ENCODE assay signal across 10 mouse cellular contexts in the genomic region with DNA sequence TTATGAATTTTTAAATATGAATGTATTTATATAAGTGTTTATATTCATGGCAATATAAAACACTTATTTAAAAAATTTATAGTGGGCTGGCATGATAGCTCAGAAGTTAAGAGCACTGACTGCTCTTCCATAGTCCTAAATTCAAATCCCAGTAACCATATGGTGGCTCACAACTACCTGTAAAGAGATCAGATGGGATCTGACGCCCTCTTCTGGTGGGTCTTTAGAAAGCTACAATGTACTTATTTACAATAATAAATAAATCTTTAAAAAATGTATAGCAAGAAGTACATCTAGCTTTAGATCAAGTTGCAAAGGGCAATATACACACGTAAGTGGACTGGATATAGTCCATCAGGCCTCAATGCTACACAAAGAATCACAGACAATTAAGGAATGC. TPM values are rescaled to one million over a fixed set of nuclear protein-coding genes. Genes with fewer than 3 reads are reported as not detected.
DNase-seq lines count a peak whose midpoint lies in the region; ATAC-seq and TF ChIP-seq lines count a peak whose summit lies in the region.
"Had no signal": no experiment of that assay in that cellular context is flagged by ENCODE, and none has a peak within 500 bp of the region (broad histone marks: within the 10 kb centered on the region; RNA-seq: fewer than 3 reads in every experiment).

No protein-coding gene starts in this region.

- 20% methylated on average over 2 of the region's 2 CpGs for WGBS in intestine, postnatal 0 days
- 13% methylated on average over 2 of the region's 2 CpGs for WGBS in intestine, embryonic 16.5 days

- no peaks in the 10 kb centered on the region for H3K27me3 ChIP-seq in intestine, postnatal 0 days (replicated peaks; ENCODE audit: control insufficient read depth, insufficient read depth, low read length)
- H3K27me3 ChIP-seq in intestine, embryonic 16.5 days (replicated peaks; ENCODE audit: control insufficient read depth, insufficient read depth, low read length): no peaks in the 10 kb centered on the region
- H3K27me3 ChIP-seq: heart, embryonic 15.5 days; limb, embryonic 15.5 days had no signal

- TF ChIP-seq CTCF in intestine, postnatal 0 days (IDR thresholded peaks at IDR 0.05; ENCODE audit: low read depth): peak; percentile 59

- H3K9me3 ChIP-seq in intestine, postnatal 0 days (ENCODE audit: control insufficient read depth): no peaks in the 10 kb centered on the region
- H3K9me3 ChIP-seq in intestine, embryonic 16.5 days (ENCODE audit: control insufficient read depth, low read length): no peaks in the 10 kb centered on the region
- H3K9me3 ChIP-seq: heart, embryonic 15.5 days; limb, embryonic 15.5 days had no signal

- no peak for ATAC-seq in intestine, postnatal 0 days
- ATAC-seq in intestine, embryonic 16.5 days: no peak
- no peak for ATAC-seq in erythroblast, adult 5-6 weeks (replicated peaks; ENCODE audit: low FRiP score, poor library complexity, severe bottlenecking)

- H3K4me1 ChIP-seq in intestine, postnatal 0 days (replicated peaks; ENCODE audit: control insufficient read depth, insufficient read depth, low read length): no peaks in the 10 kb centered on the region
- no peaks in the 10 kb centered on the region for H3K4me1 ChIP-seq in intestine, embryonic 16.5 days (ENCODE audit: control insufficient read depth, insufficient read depth, low read length)
- H3K4me1 ChIP-seq: heart, embryonic 15.5 days; limb, embryonic 15.5 days had no signal

- H3K27ac ChIP-seq in intestine, postnatal 0 days (ENCODE audit: low read depth, low read length): no peak overlapping the region
- no peak overlapping the region for H3K27ac ChIP-seq in intestine, embryonic 16.5 days (ENCODE audit: low read length)
- H3K27ac ChIP-seq: heart, embryonic 15.5 days; limb, embryonic 15.5 days had no signal

- no peaks in the 10 kb centered on the region for H3K36me3 ChIP-seq in intestine, postnatal 0 days (ENCODE audit: control insufficient read depth, insufficient read depth)
- no peaks in the 10 kb centered on the region for H3K36me3 ChIP-seq in intestine, embryonic 16.5 days (ENCODE audit: control insufficient read depth, insufficient read depth, low read length)
- H3K36me3 ChIP-seq: heart, embryonic 15.5 days; limb, embryonic 15.5 days had no signal

- DNase-seq in urinary bladder, postnatal 25 days (ENCODE audit: low spot score): peak; percentile 8
- no peak for DNase-seq in urinary bladder, adult 2 months (ENCODE audit: low spot score)
- peak; percentile 56 for DNase-seq in embryo, embryonic 10 days (ENCODE audit: low spot score)
- no peak for DNase-seq in urinary bladder, postnatal 4 days (ENCODE audit: low spot score in 2 of 2)
- DNase-seq in cerebellum, adult 8-10 months: no peak

- no peak overlapping the region for H3K4me2 ChIP-seq in intestine, postnatal 0 days (replicated peaks; ENCODE audit: low read depth)
- H3K4me2 ChIP-seq in intestine, embryonic 16.5 days (ENCODE audit: low read depth, low read length): no peak overlapping the region
- H3K4me2 ChIP-seq: heart, embryonic 15.5 days; limb, embryonic 15.5 days had no signal

- H3K9ac ChIP-seq in intestine, postnatal 0 days (ENCODE audit: low read depth, low read length): no peak overlapping the region
- no peak overlapping the region for H3K9ac ChIP-seq in intestine, embryonic 16.5 days (ENCODE audit: low read depth, low read length)
- H3K9ac ChIP-seq: heart, embryonic 15.5 days; limb, embryonic 15.5 days had no signal

- H3K4me3 ChIP-seq in intestine, postnatal 0 days (ENCODE audit: low read depth, low read length): no peak overlapping the region
- H3K4me3 ChIP-seq in intestine, embryonic 16.5 days (ENCODE audit: low read length): no peak overlapping the region
- H3K4me3 ChIP-seq: heart, embryonic 15.5 days; limb, embryonic 15.5 days had no signal

RNA-seq across cellular contexts. Expression of a gene that starts 14.6 kb away (rescaled TPM):
- polyA plus RNA-seq in intestine, postnatal 0 days (2015; fragmentation: Nextera tagmentation; extraction: Ambion mirVana): not detected in 2 replicates
- not detected in 2 replicates for polyA plus RNA-seq in intestine, embryonic 16.5 days (2015; fragmentation: Nextera tagmentation; extraction: Ambion mirVana)
- not detected in 2 replicates for polyA plus RNA-seq in urinary bladder, adult 2 months (2012; rRNA removed)
- total RNA-seq in erythroblast, adult 5-6 weeks (2015; ENCODE audit: low replicate concordance): not detected in 2 replicates
- total RNA-seq in erythroblast, adult 5-6 weeks (2017; ENCODE audit: low replicate concordance): not detected in 2 replicates
- polyA plus RNA-seq: heart, embryonic 15.5 days; limb, embryonic 15.5 days had no signal

Comparison
In these comparisons a context has a peak if more than half of its experiments do, and no peak if none do; other contexts are left out.
1. DNase-seq: peak in urinary bladder, postnatal 25 days (single experiment) and embryo, embryonic 10 days (single experiment); none in urinary bladder, adult 2 months (single experiment), urinary bladder, postnatal 4 days (0 of 2) and cerebellum, adult 8-10 months (single experiment).